Mouse (Mus musculus) kidney, adult 8-10 months (tissue): ENCODE results near the gene Eps8l1.

Experiments
- DNase-seq, 2 experiments: peaks; one replicate each; pipeline ENCODE4 v3.0.0; 2022

Gene Eps8l1

DNA sequence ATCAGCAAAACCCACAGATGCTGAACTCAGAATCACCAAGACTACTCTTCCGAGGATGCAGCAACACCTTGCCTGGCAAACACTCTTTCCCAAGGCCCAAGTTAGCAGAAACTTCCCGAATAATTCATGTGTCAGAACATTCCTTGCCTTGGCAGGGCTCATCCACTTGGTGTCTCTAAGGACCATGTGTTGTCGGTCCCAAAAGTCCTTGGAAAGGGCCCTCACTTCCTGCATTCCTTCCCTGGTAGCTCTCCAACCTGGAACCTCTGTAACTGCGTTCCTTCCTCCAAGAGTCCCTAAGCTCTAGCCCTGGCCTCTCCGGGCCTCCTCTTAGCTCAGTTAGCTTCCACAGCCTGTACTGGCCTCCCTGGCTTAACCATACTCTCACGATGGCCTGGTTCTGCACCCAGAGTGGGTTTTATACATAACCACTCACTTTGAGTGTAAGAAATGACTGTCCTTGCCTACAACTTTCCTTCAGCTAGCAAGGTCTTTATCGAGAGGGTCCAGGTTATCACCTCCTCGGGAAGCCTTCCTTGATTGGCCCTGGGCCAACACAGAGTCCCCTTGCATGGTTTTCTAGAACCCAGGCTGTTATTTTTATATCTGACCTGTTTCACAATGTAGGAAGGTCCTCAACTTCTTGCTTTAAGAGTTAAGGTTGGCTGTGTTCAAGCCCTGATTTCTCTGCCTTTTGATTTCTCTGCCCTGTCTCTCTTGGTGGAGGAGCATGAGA, 51.2 kb downstream of the Eps8l1 start:
- no peak for DNase-seq

DNA sequence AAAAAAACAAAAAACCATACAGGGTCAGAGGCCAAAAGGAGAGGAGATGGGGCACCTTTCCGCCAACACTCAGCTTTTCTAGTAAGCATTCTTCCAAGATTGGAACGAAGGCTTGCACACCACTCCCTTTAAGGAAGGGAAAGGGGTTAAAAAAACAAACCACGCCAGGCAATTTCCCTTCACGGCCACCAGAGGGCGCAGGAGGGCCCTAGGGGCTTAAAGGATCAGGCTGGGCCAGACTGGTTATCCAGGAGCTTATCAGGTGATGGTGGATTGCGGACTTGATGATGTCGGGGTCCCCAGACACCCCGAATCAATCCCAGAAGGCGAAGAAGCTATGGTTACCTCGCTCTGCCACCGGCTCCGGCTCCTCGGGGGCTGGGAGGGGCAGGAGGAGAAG, 52.8 kb downstream of the Eps8l1 start:
- DNase-seq: no peak

GRCm38 (mm10) chr7:4513829-4514712, 53.6 kb downstream of the Eps8l1 start:
- DNase-seq: no peak

DNA sequence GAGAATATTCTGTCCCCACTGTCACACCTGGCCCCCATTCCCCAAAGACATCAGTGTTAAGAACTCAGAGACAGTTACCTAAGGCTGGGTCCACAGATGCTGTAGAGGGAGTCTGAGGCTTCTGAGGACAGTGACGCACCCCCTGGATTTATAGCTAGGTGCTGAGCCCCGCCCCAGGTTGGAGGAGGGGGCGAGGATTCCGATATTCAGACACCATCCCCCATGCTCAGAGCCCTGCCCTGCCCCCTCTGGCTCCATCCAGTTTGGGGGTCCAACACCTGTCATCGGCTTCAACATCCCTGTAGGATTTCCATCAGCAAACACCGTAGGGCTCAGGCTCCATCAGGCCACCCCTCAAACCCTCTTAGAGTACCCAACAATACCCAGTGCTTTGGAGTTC, 55.4 kb downstream of the Eps8l1 start:
- no peak for DNase-seq

DNA sequence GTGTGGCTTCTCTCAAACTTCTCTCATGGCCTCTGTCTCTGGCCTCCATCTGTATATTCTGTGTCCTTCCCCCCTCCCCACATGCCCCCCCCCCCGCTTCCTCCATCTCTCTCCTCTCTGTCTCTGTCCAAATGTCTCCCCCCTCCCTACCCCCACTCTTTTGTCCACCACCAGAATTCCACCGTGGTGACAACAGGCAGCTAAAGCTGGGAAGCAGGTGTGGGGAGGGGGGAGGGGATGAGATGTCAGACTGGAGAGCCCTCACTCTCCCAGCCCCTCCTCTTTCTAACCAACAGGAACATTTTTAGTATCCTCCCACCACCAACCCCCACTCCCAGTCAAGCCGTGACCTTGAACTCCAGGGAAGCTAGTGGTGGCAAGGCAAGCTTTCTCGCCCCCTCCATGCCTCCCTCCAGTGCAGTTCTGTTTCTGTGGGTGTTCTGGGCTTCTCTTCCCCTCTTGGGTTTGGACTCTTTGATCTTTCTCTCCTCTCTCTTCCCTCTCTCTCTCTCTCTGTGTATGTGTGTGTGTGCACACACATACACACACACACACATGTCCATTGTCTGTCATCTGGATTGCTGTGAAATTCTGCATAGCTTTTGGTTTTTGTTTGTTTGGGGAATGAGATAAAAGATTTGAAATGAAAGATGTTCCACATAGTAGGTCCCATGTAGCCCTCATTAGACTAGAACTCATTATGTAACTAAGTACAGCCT, 56.0 kb downstream of the Eps8l1 start, which contains the start of gene Tnnt1:
Gene Tnnt1, minus strand, starts transcription at position 51 of the 719 bp plus-strand sequence.
- no peak for DNase-seq

- DNase-seq: no peak
These were observed 58.0 kb downstream of the Eps8l1 start for GRCm38 (mm10) chr7:4518487-4518886.

GRCm38 (mm10) chr7:4521231-4522003, 60.9 kb downstream of the Eps8l1 start:
- no peak for DNase-seq

DNA sequence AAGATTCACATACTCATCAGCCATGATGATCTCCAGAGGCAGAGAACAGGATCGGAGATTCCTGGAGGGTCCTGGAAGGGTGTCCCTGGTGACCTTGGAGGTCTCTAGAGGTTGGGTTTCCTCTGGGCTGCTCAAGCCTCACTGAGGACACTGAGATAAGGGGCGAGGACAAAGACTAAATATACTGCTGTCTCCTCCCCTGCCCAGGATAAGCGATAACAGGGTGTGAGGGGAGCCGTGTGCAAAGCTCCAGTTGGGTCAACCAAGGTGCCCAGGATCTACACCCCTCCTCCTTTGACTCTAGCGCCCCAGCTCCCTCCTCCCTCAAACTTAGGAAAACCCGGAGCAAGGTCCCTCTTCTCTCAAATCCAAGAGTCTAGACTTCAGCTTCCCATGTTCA, 61.8 kb downstream of the Eps8l1 start:
- DNase-seq: no peak

- no peak for DNase-seq
These were observed 63.0 kb downstream of the Eps8l1 start for GRCm38 (mm10) chr7:4523205-4524130.

DNA sequence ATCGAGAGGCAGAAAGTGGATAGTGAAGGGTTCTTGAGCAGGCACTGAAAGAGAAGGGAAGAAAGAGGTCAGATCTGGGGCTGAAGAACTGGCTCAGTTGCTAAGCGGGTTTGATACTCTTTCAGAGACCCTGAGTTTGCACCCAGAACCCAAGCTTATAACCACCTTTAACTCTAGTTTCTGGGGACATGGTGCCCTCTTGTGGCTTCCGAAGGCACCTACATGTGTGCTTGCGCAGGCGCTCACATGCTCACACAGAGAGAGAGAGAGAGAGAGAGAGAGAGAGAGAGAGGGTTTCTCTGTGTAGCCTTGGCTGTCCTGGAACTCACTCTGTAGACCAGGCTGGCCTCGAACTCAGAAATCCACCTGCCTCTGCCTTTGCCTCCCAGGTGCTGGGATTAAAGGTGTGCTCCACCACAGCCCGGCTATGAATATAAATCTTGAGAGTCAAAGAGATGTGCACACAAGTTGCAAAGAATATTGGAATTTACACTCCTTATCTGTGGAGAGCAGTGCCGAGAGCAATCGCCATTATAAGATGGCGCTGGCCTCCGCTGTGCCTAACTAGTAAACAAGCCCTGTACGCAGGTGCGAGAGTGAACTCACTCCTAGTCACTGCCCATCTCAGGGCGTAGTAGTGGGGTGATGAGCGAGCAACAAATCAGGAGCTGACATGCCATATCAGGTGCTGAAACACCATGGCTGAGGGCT, 63.9 kb downstream of the Eps8l1 start, which contains the start of gene Tnni3:
Gene Tnni3, minus strand, starts transcription at position 18 of the 711 bp plus-strand sequence.
- DNase-seq: peak in 1 of 2 experiments; percentile 46

- DNase-seq: peak; percentile 52 to 65
These were observed 66.1 kb downstream of the Eps8l1 start for GRCm38 (mm10) chr7:4526341-4527301.

- no peak for DNase-seq
These were observed 66.8 kb downstream of the Eps8l1 start for GRCm38 (mm10) chr7:4527302-4527689.
